Mouse (Mus musculus): ENCODE data around the gene L3mbtl3.

The L3mbtl3 gene

GRCm38 (mm10) chr10:26243203-26243602 is 132.6 kb downstream of the L3mbtl3 start:
- DNase-seq (ENCODE audit: low spot score in 2 of 2): no peak

GRCm38 (mm10) chr10:26239090-26239489 is 136.7 kb downstream of the L3mbtl3 start:
- no peak for DNase-seq (ENCODE audit: low spot score in 2 of 2)

GRCm38 (mm10) chr10:26238559-26238958 is 137.2 kb downstream of the L3mbtl3 start:
- no peak for DNase-seq (ENCODE audit: low spot score in 2 of 2)

- DNase-seq (ENCODE audit: low spot score in 2 of 2): no peak
Observed at GRCm38 (mm10) chr10:26232071-26232653, 143.6 kb downstream of the L3mbtl3 start.

GRCm38 (mm10) chr10:26229488-26229887 is 146.3 kb downstream of the L3mbtl3 start, which contains the start of gene Samd3:
Samd3 (plus strand) TSS chr10:26229707.
- DNase-seq (ENCODE audit: low spot score in 2 of 2): no peak

- no peak for DNase-seq (ENCODE audit: low spot score in 2 of 2)
Observed at GRCm38 (mm10) chr10:26228187-26228586, 147.6 kb downstream of the L3mbtl3 start.

GRCm38 (mm10) chr10:26226734-26227133 is 149.0 kb downstream of the L3mbtl3 start:
- no peak for DNase-seq (ENCODE audit: low spot score in 2 of 2)

GRCm38 (mm10) chr10:26226241-26226640 is 149.5 kb downstream of the L3mbtl3 start:
- DNase-seq (ENCODE audit: low spot score in 2 of 2): no peak

Measured in left cerebral cortex, adult 9 months (tissue).